Mouse (Mus musculus): ENCODE data around the gene Vmn2r92. TPM values are rescaled to one million over a fixed set of nuclear protein-coding genes. Genes with fewer than 3 reads are reported as not detected.

The Vmn2r92 gene
- not detected for total RNA-seq (2023)

DNA sequence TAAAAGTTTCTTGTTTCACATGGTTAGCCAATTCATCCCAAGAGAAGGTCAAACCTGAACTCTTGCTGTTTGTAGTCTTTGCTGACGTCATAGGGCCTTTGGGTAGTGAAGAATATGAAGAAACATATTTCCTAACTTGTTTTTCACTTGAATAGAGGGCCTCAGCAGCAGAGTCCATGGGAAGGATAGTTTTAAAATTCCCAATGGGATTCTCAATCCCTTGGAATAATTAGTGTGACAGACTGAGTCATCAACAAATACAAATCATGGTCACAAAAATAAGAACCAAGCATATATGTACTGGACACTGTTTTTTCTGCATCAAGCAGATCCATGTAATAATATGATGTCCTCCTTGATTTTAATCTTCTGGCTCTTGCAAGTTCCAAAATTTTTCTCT, at the start of gene Vmn2r92:
Gene Vmn2r92 (plus strand): TSS at position 301 of the 400 bp plus-strand sequence.

Other genes with a start within 250 kb of the Vmn2r92 start
- not detected for gene Fpr-rs4, start 130.2 kb upstream of the Vmn2r92 start, total RNA-seq (2023)
- gene Vmn2r124, start 102.5 kb upstream of the Vmn2r92 start, total RNA-seq (2023) = not detected
- not detected for gene Vmn2r91, start 66.9 kb upstream of the Vmn2r92 start, total RNA-seq (2023)
- gene Vmn2r94, start 125.9 kb downstream of the Vmn2r92 start, total RNA-seq (2023) = not detected
- gene Vmn2r93, start 146.2 kb downstream of the Vmn2r92 start, total RNA-seq (2023) = not detected

Data from T-cell, adult 66 days (primary cell).